In the genomic region with DNA sequence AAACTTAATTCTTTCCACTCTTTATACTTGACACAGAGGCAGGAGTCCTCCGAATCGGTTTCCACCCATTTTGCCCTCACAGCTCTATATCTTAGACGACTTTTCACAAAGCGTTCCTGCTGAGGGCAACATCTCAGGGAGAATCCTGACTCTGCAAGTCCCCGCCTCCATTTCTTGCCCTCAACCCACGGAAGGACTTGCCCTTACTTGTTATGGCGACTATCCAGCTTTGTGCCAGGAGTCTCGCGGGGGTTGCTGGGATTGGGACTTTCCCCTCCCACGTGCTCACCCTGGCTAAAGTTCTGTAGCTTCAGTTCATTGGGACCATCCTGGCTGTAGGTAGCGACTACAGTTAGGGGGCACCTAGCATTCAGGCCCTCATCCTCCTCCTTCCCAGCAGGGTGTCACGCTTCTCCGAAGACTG, we compare ENCODE assay signal across 7 mouse cellular contexts. TPM values are rescaled to one million over a fixed set of nuclear protein-coding genes. Genes with fewer than 3 reads are reported as not detected.
DNase-seq lines count a peak whose midpoint lies in the region; ATAC-seq lines count a peak whose summit lies in the region.

A gene (minus strand): TSS at position 165 of the 424 bp plus-strand sequence.
A gene (plus strand): TSS at position 269 of the 424 bp plus-strand sequence.

- H3K4me2 ChIP-seq in embryonic facial prominence, embryonic 12.5 days (replicated peaks) = peak within 1 kb of the TSS; percentile 88
- peak within 1 kb of the TSS; percentile 66 for H3K4me2 ChIP-seq in limb, embryonic 11.5 days (ENCODE audit: low read depth, severe bottlenecking)
- H3K4me2 ChIP-seq in midbrain, embryonic 14.5 days (ENCODE audit: low read length) = peak within 1 kb of the TSS; percentile 90

- H3K27ac ChIP-seq in embryonic facial prominence, embryonic 12.5 days = peak within 1 kb of the TSS; percentile 95
- H3K27ac ChIP-seq in limb, embryonic 11.5 days (replicated peaks; ENCODE audit: low read depth, low read length) = peak within 1 kb of the TSS; percentile 87
- peak within 1 kb of the TSS; percentile 94 for H3K27ac ChIP-seq in midbrain, embryonic 14.5 days (replicated peaks; ENCODE audit: low read depth, low read length)

- H3K4me1 ChIP-seq in embryonic facial prominence, embryonic 12.5 days = peaks cover 32% of the 10 kb centered on the region
- H3K4me1 ChIP-seq in limb, embryonic 11.5 days (ENCODE audit: control insufficient read depth, insufficient read depth, low read length) = peaks cover 16% of the 10 kb centered on the region
- peaks cover 26% of the 10 kb centered on the region for H3K4me1 ChIP-seq in midbrain, embryonic 14.5 days (ENCODE audit: control insufficient read depth, insufficient read depth, low read length)

- peak within 1 kb of the TSS; percentile 85 for H3K9ac ChIP-seq in embryonic facial prominence, embryonic 12.5 days
- peak within 1 kb of the TSS; percentile 85 for H3K9ac ChIP-seq in limb, embryonic 11.5 days (ENCODE audit: low read length)
- peak within 1 kb of the TSS; percentile 77 for H3K9ac ChIP-seq in midbrain, embryonic 14.5 days (replicated peaks; ENCODE audit: low read length)

- peak within 1 kb of the TSS; percentile 72 for H3K4me3 ChIP-seq in embryonic facial prominence, embryonic 12.5 days
- peak within 1 kb of the TSS; percentile 84 for H3K4me3 ChIP-seq in limb, embryonic 11.5 days (ENCODE audit: low read depth, low read length)
- peak within 1 kb of the TSS; percentile 79 for H3K4me3 ChIP-seq in midbrain, embryonic 14.5 days (replicated peaks; ENCODE audit: low read depth, low read length)

- H3K36me3 ChIP-seq in embryonic facial prominence, embryonic 12.5 days = peaks cover 7% of the 10 kb centered on the region; the same call in 1 of the 2 replicates
- H3K36me3 ChIP-seq in limb, embryonic 11.5 days (ENCODE audit: control insufficient read depth, insufficient read depth, low read length) = no peaks in the 10 kb centered on the region; the same call in 1 of the 2 replicates
- peaks cover 6% of the 10 kb centered on the region; the same call in 1 of the 2 replicates for H3K36me3 ChIP-seq in midbrain, embryonic 14.5 days (ENCODE audit: control insufficient read depth, insufficient read depth, low read length)

- WGBS in embryonic facial prominence, embryonic 12.5 days = under 1% methylated on average over 13 of the region's 13 CpGs
- WGBS in limb, embryonic 11.5 days = under 1% methylated on average over 13 of the region's 13 CpGs
- 0% methylated on average over 13 of the region's 13 CpGs for WGBS in midbrain, embryonic 14.5 days

- peak; percentile 25; the same call in 1 of the 2 replicates for ATAC-seq in embryonic facial prominence, embryonic 12.5 days (ENCODE audit: insufficient number of reproducible peaks, insufficient read depth, low FRiP score, low TSS enrichment)
- ATAC-seq in limb, embryonic 11.5 days (ENCODE audit: insufficient number of reproducible peaks, low FRiP score, low TSS enrichment, low read depth) = peak; percentile 48; the same call in 1 of the 2 replicates
- peak; percentile 62 for ATAC-seq in midbrain, embryonic 14.5 days (ENCODE audit: low FRiP score, low TSS enrichment)

- DNase-seq in adrenal gland, postnatal 25 days = peak; percentile 81
- peak; percentile 99 for DNase-seq in heart, adult 11 months
- DNase-seq in kidney, adult 18-20 months = peak; percentile 94
- peak; percentile 91 for DNase-seq in limb, embryonic 11.5 days (ENCODE audit: low spot score)
- peak; percentile 96 for DNase-seq in midbrain, embryonic 14.5 days
- peak; percentile 85 to 92 for DNase-seq in spleen, adult 18-20 months

- H3K9me3 ChIP-seq in embryonic facial prominence, embryonic 12.5 days = no peaks in the 10 kb centered on the region
- no peaks in the 10 kb centered on the region for H3K9me3 ChIP-seq in limb, embryonic 11.5 days (ENCODE audit: control insufficient read depth, low read length)
- no peaks in the 10 kb centered on the region for H3K9me3 ChIP-seq in midbrain, embryonic 14.5 days (ENCODE audit: control insufficient read depth, low read length)

- no peaks in the 10 kb centered on the region for H3K27me3 ChIP-seq in embryonic facial prominence, embryonic 12.5 days
- no peaks in the 10 kb centered on the region for H3K27me3 ChIP-seq in limb, embryonic 11.5 days (ENCODE audit: control insufficient read depth, insufficient read depth, low read length)
- H3K27me3 ChIP-seq in midbrain, embryonic 14.5 days (ENCODE audit: control insufficient read depth, insufficient read depth, low read length) = no peaks in the 10 kb centered on the region

RNA-seq across cellular contexts. Expression of the first gene that starts in this region (rescaled TPM):
- 12.5 and 12.9 TPM in 2 replicates for total RNA-seq in adrenal gland, postnatal 25 days (2021)
- 29.4 and 36.2 TPM in 2 replicates for polyA plus RNA-seq in embryonic facial prominence, embryonic 12.5 days (2016; fragmentation: Nextera tagmentation; extraction: Ambion mirVana)
- 45.7 and 46.9 TPM in 2 replicates for polyA plus RNA-seq in limb, embryonic 11.5 days (2014; fragmentation: Nextera tagmentation; extraction: Ambion mirVana)
- 22.5 and 22.7 TPM in 2 replicates for polyA plus RNA-seq in midbrain, embryonic 14.5 days (2014; fragmentation: Nextera tagmentation; extraction: Ambion mirVana)

RNA-seq across cellular contexts. Expression of the second gene that starts in this region (rescaled TPM):
- total RNA-seq in adrenal gland, postnatal 25 days (2021) = 74.1 and 81.7 TPM in 2 replicates
- 159 and 161 TPM in 2 replicates for polyA plus RNA-seq in embryonic facial prominence, embryonic 12.5 days (2016; fragmentation: Nextera tagmentation; extraction: Ambion mirVana)
- polyA plus RNA-seq in limb, embryonic 11.5 days (2014; fragmentation: Nextera tagmentation; extraction: Ambion mirVana) = 250 and 254 TPM in 2 replicates
- polyA plus RNA-seq in midbrain, embryonic 14.5 days (2014; fragmentation: Nextera tagmentation; extraction: Ambion mirVana) = 66.1 and 69.2 TPM in 2 replicates

Comparison
In these comparisons a context has a peak if more than half of its experiments do, and no peak if none do; other contexts are left out.
1. Peak in every context shown above with its lines: DNase-seq, ATAC-seq, H3K4me3 ChIP-seq and H3K27ac ChIP-seq.